Mouse (Mus musculus) ES-Bruce4 (cell line): ENCODE data around the gene Washc4.

Experiments
- CTCF ChIP-seq: IDR thresholded peaks from one replicate; pipeline ENCODE4 v1.8.1; 2011; ENCODE audit warnings: low read depth, low read length
- POLR2A ChIP-seq: IDR thresholded peaks from one replicate; pipeline ENCODE4 v1.8.1; 2011; ENCODE audit warnings: low read length; ENCODE audit not compliant: insufficient read depth

- no peak for TF ChIP-seq CTCF
- no peak for TF ChIP-seq POLR2A
Observed at GRCm38 (mm10) chr10:83634461-83634860, 90.9 kb downstream of the Washc4 start.
